Mouse (Mus musculus): ENCODE measurements at regions not wholly inside any gene's neighbourhood (a gene's known extent, or its start where the extent isn't known, plus 50 kb on each side); places are given as distances from the start of the nearest gene placed in this dataset.
"Not testable (repeated sequence)": the region's sequence is repeated elsewhere in the genome, so short reads cannot be mapped to it uniquely, and the experiment has no call there.

DNA sequence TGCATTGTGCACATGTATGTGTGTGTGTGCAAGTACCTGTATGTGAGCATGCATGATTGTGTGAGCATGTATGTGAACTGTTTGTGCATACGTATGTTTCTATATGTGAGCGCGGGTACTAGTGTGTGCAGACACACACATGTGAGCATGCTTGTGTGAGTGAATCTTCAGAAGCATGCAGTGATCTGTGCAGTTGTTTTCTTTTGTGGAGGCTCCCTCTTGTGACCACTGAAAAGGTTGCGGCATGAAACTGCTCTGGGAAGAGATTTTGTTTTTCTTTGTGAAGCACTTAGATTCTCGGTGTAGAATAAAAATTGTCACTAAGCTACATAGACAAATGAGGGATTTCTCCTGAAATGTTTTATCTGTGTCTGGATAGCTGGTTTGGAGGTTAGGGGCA is 189.2 kb upstream of the Rapgef5 start:
- not testable (repeated sequence) for DNase-seq

DNA sequence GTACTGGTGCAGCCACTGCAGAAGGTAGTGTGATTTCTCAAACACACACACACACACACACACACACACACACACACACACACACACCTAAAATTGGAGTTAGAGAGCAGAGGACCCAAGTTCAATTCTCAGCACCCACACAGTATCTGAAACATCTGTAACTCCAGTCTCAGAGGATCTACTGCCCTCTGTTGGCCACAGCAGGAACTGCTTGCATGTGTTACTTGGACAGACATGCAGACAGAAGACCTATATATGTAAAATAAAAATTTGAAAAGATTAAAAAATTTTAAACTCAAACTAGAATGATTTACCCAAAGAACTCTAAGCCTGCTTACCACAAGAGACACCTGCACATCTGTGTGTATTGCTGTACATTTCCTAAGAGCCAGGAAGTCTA is 185.9 kb upstream of the Rapgef5 start:
- DNase-seq: no peak

DNA sequence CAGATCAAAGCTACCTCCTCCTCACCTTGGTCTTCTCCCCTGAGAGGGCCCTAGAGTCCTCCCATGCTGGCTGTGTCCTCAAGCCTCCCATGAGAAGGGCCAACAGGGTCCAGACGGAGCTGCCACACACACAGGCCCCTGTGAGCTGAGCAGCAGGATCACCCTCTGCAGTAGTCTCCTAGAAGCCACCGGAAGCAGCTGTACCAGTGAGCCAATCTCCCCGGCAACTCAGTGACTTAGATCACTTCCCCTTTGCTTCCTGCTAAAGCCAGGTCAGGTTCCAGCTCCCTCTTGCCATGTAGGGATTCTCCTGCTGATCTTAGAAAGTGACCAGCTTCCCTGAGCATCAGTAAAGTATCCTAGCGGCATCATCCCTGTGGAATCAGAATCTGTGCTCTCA is 179.4 kb upstream of the Rapgef5 start:
- no peak for DNase-seq

DNA sequence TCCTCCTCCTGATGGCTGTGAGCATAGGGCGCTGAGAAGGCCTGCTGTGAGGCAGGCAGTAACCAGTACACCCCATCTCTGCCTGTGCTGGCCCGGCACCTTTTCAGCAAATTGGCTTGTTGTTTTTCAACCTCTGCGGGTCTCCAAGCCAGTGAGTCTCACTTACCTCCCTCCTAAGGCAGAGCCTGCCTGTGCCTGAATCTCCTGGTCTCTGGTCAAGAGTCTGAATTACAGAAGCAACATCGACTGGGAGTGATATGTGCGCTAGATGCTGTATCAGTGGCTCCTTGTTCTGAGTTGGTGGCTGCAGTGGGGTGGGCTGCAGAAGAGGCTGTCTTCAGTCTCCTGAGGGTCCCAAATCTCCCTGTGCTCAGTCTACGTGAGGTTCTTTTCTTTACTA is 174.0 kb upstream of the Rapgef5 start:
- DNase-seq: no peak

DNA sequence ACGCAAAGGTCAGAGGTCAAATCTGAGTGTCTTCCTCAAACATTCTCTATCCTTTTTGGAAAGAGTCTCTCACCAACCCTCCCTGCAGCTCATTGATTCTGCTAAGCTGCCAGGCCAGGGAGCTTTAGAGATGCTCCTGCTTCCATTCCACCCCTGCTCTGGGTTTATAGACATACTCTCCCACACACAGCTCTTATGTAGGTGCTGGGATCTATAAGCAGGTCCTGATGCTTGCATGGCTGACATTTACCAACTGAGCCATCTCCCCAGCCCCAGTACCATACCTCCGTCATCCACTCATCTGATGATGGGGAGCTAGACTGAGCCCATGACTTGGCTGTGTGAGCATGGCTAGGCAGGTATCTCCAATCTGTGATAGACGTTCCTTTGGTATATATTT is 173.2 kb upstream of the Rapgef5 start:
- no peak for DNase-seq

DNA sequence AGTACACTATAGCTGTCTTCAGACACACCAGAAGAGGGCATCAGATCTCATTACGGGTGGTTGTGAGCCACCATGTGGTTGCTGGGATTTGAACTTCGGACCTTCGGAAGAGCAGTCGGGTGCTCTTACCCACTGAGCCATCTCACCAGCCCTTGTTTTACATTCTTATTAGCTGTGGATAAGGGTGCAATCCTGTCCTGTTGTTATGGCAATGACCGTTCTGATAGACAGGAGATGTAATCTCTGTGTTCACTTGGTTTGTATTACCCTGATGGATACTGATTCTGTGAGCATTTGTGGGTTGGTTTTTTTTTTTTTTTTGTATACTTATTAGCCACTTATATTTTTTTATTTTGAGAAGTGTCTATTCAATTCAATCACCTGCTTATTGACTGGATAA is 172.7 kb upstream of the Rapgef5 start:
- DNase-seq: not testable (repeated sequence)

DNA sequence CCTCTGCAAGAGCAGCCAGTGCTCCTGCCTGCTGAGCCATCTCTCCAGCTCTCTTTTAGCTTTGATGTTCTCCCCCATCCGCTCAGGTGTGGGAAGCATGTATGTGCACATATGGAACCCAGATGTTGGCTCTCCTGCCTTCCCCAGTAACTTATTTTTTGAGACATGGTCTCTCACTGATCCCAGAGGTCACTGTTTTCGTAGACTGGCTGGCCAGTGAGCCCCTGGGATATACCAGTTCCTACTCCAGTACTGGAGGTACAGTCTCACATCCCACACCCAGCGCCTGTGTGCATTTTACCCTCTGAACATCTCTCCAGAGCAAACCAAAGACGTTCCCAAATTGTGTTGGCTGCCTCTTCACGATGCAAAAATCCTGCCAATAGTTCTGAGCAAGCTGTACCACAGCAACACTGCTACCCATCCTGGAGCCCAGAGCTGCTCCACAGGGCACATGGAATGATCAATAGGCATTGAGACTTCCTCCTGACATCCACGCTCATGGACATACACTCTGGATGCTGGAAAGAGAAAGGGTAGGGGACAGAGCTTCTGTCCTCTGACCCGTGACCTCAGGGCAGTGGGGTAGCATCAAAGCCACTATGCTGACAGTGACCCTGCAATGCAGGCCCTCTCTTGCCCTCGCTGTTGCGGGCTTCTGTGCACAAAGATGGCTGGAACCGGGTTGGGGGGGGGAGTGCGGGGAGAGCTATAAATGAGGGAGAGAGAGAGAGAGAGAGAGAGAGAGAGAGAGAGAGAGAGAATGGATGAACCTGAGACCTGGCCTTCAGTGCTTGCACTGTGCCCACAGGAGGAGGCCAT is 171.8 kb upstream of the Rapgef5 start:
- DNase-seq: no peak

DNA sequence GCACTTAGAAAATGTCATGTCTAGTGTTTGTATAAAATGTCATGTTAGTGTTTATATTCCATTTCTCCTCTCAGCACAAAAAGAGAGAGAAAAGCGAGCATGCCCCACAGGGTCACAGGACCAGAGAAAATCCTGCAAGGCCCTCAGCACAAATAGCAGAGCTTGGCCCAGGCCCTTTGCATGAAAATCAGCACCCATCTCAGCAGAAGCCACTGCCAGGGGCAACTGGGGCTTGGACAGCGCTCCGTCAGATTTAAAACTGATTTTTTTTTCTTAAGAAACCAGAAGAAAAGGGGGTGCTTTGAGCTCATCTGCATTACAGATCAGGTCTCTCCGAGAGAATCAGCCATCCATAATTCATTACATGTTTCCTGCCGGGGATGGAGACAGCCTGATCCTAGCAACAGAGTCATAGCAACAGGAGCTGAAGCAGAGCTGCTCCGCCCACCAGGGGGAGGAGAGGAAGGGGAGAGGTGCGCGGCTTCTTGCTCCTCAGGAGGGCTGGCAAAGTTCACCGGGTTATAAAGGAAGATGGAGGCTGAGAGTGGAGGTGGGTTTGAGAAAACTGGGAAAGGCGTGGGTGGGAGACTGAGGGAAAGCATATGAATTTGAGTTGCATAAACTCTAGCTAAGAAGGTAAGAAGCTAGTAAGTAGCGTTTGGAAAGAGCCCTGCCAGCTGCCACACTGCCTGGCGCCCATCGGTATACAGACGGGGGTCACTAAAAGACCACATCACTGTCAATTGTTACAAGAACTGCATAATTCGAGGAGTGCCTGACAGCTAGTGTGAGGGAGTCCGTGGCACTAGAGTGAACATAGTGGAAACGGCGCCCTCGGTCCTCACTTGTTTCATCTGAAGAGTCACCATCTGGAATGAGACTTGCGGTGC is 170.9 kb upstream of the Rapgef5 start:
- DNase-seq: no peak

DNA sequence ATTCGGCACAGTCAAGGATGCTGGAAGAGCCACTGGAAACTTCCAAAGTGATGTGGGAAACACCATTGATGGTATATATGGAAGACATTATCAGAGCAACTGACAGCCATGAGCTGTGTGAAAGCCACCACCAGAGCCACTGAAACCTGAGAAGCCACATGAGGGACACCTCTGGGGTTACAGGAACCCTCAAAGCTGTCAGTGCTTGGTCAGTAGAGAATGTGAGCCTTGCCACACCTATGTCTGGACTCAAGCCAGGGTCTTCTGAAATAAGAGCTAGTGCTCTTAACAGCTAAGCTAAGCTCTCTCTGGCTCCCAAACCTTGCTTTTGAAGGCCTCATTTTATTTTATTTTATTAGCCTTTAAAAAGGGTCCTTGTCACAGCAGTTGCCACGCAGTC is 170.2 kb upstream of the Rapgef5 start:
- DNase-seq: no peak

DNA sequence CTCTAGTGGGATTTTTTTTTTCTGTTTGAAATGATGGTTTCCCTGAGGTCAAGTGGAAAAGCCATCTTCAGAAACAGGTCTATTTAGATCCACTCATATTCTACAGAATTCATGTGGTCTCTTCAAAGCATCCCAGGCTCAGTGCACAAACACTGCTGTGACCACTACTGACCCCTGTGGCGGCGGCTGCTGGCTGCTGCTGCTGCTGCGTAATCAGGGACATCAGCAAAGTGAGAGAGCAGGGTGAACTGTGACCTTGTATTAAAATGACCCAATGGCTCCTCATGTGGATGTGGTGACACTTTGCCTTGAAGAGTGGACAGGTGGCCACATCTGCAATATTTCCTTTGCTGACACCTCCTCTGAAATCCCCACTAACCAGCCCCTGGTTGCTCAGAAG is 169.1 kb upstream of the Rapgef5 start:
- DNase-seq: no peak

DNA sequence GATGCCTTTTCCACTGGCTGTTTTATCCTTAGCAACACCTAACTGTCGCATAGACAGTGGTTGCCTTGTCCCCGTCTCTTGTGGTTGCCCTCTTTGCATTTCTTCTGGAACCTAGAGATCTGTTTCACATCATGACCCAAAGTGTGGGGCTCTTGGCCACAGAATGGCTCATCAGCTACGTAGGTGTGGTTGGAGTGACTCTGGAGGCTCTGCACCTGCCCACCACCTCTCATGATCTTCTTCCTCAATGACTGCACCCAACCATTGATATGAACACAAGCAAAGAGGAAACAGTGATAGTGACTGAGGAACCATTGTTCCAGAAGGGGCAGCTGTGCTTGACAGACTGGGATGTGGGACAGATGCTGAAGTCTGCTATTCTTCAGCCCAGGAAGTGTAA is 167.8 kb upstream of the Rapgef5 start:
- DNase-seq: no peak

DNA sequence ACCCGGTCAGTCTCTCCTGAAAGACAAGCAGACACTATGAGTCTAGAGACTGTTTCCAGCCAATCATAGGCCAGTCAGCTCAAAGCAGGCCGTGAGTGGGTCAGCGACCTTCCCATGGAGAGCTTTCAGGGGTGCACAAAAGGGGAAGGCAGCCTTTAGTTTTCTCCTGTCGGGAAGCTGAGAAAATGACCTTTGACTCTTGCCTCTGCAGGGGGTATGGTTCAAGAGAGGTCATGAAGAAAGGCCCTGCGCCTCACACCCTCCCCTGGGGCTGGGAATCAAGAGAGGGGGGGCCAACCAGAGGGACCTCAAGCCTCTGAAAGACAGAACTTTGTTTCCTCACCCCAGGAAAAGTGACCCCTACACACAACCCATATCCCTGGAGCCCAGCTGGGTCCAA is 164.4 kb upstream of the Rapgef5 start:
- no peak for DNase-seq

DNA sequence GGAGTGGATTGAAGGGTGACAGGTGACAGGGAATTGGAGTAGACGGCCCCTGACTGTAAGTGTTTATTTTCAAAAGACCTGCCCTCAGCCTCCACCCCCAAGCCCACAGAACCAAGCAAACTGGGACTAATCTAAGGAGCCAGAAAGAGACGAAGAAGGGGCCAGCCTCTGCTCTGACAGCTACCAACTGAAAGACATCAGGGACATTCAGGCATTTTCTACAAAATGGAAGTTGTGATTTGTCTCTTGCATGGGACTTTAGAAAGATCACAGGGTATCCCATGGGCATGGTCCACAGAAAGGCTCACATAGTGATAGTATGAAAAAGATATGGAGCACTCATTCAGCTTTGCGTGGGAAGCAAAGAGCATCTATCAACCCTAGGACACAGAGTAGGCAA is 163.8 kb upstream of the Rapgef5 start:
- DNase-seq: no peak

DNA sequence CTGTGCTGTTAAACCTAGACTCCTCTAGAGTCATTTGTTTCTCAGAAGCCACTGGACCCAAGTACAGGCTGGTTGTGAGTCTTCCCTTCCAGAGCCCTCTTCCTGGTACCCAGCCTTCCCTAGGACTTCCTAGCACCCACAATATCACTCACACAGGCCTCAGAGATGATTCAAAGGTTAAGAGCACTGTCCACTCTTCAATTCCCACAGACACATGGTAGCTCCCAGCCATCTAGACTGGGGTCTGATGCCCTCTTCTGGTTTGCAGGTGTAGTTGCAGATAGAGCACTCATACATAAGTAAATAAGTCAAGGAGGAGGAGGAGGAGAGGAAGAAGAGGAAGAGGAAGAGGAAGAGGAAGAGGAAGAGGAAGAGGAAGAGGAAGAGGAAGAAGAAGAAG is 163.3 kb upstream of the Rapgef5 start:
- DNase-seq: no peak

DNA sequence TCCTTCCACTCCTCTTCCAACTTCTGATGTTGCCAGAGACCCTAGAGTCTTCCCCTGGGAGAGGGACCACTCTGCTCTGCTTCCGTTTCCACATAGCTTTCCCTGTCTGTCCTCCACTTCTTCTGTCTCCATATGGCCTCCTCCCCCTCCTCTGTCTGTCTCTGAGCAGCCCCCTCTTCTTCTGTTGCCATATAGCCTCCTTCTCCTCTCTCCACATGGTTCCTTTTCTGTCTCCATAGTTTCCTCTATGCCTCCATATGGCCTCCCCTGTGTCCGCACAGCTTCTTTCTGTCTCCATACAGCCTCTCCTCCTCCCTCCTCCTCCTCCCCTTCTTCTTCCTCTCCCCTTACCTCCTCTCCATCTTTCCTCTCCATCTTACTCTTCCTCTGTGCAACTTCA is 158.5 kb upstream of the Rapgef5 start:
- no peak for DNase-seq

DNA sequence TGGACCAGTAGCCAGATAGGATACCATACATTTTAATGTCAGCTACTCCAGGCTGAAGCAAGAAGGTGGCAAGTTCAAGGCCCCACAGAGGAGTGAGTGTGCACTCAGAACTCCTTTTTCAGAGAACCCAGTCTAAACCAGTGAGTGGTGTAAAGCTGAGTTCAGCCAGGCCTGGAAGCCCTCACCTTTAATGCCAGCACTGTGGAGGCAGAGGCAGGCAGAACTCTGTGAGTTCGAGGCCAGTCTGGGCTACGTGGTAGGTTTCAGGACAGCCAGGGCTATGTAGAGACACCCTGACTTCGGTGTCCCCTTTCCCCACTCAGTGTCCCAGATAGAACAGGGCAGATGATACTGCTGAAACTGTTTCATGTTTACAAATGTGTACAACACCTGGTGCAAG is 157.4 kb upstream of the Rapgef5 start:
- no peak for DNase-seq

DNA sequence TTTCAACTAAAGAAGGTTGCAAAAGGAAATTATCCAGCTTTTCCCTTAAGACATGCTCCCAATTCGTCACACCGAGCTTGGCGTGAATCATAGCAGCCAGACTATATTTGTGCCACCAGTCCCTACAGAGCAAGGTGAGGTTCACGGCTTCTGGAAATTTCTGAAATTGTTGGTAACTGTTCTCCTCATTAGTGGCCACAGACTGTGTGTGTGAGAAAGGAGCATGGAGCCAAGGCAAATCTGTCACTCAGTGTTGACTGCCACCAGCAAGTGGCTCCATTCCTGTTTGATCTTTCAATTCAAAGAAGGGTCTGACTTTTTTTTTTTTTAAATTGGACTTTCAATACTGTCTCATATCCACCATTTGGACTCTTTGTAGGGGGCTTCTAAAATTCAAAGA is 156.1 kb upstream of the Rapgef5 start:
- DNase-seq: no peak

DNA sequence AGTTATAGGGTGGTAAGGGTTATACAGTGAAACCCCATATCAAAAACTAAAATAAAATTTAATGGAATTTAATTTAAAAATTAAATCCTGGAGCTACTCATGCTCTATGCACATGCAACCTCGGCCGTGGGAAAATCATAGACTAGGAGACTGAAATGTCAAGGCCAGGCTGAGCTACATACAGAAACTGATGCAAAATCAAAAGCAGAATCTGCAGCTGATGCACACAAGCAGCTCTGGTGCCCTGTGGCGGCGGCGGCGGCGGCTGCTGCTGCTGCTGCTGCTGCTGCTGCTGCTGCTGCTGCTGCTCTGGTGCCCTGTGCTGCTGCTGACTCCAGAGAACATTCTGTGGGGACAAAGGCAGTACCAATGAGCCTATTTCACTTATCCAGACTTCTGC is 154.5 kb upstream of the Rapgef5 start:
- DNase-seq: no peak

DNA sequence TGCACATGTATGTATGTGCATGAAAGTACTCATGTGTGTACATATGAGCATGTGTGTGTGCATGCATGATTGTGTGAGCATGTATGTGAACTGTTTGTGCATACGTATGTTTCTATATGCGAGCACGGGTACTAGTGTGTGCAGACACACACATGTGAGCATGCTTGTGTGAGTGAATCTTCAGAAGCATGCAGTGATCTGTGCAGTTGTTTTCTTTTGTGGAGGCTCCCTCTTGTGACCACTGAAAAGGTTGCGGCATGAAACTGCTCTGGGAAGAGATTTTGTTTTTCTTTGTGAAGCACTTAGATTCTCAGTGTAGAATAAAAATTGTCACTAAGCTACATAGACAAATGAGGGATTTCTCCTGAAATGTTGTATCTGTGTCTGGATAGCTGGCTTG is 152.8 kb upstream of the Rapgef5 start:
- DNase-seq: not testable (repeated sequence)

DNA sequence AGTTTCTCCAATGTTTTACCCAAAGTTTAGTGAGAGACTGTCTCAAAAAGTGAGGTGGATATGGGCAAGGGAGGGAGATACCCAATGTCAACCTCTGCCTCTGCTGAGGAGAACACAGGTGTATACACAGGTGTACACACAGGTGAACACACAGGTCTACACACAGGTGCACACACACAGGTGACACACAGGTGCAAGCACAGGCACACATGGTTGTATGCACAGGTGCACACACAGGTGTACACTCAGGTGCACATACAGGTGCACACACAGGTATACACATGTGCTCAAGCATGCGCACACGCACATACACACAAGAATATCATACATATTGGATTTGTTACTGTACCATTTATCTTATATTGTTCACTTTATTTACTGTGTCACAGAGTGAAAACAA is 151.1 kb upstream of the Rapgef5 start:
- DNase-seq: no peak

DNA sequence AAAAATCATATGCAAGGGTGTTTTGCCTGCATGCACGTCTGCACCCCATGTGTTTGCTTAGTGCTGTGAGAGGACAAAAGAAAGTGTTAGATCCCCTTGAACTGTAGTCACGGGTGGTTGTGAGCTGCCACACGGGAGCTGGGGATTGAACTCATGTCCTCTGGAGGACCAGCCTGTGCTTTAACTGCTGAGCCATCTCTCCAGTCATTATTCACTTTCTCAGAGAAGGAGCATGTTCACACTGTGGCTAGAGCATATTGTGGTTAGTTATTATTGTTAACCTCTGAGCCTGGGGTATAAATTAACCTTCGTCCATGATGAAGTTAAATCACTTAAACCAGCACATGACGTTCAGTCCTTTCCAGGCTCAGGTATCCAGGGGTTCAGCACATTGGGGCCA is 150.4 kb upstream of the Rapgef5 start:
- no peak for DNase-seq

DNA sequence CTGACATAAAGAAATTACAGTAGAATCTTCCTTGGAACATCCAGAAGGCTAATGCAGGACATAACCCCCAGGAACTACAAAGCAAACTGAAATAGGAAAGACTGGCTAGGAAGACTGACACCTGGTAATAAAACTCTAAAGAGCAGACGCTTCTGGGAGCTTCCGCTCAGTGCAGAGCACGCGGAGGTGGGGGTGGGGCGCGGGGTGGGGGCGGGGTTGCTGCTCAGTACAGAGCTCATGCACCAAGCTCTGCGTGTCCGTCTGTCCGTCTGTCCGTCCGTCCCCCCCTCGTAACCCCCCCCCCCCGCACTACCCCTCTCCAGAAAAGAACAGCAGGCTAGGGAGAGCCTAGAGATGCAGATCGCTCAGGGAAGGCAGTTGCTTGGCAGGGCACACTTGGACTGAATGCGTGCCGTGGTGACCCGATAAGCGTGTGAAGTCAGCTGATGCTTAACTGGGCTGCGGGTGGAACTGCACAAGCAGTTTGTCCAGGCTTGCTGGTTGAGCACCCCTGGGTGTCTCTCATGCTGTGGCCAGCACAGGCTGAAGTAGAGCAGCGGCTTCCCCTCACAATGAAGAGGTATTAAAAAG is 137.9 kb upstream of the Rapgef5 start:
- DNase-seq: no peak

DNA sequence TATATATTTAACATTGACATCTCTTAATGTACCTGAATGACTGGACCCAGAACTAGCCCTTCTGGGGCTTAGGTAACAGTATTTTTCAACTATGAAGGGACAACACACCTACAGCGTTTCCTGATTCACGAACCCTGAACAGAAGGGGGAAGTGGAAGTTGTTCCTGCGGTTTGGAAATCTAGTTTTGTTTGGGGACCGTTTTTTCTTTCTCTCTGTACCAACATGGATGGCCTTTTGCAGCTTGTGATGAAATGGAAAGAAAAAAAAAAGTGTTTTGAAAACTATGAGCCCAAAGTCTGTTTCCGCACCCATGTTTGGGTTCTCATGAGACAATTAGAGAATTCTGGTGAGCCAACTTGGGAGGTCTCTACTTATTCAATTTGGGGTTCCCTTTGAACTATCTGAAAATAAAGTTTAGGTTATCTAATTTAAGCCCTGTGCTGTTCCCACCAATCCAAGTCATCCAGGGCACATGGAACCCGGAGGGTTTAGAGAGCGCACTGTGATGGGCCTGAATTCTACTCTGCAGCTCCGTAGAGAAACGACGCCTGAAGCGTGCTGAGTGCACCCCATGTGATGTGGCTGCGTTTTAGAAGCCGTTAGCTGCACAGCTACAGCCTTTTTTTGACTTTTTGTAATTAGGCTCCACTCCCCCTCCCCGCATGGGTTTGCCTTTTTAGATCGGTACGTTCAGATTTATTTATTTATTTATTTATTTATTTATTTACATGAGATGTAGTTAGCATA is 137.0 kb upstream of the Rapgef5 start:
- no peak for DNase-seq
